Mouse (Mus musculus) adrenal gland, postnatal 25 days (tissue): ENCODE results near the gene Rxylt1. TPM values are rescaled to one million over a fixed set of nuclear protein-coding genes. Genes with fewer than 3 reads are reported as not detected.
A peak's percentile ranks its signal among the peaks of the same experiment; 100 is the strongest.

Experiments used
- DNase-seq: peaks from one replicate; pipeline ENCODE4 v3.0.0; 2021; ENCODE audit warnings: mixed read lengths
- long read RNA-seq: library from polyadenylated mRNA; stranded (forward); transcript quantifications from one replicate; pipeline ENCODE4 v2.0.0, GENCODE M21; 2021
- total RNA-seq: library from RNA; stranded (reverse); gene quantifications from 2 replicates; pipeline ENCODE4 v1.2.3, GENCODE M21; 2021

Gene Rxylt1
- total RNA-seq, result 37.7 and 42.6 TPM in 2 replicates
- long read RNA-seq, full-length matches to known transcripts, result 34 of 53 reads
- long read RNA-seq, partial matches to known transcripts, result 2 of 53 reads
- long read RNA-seq, other reads (novel, unspliced or antisense), result 17 of 53 reads

DNA sequence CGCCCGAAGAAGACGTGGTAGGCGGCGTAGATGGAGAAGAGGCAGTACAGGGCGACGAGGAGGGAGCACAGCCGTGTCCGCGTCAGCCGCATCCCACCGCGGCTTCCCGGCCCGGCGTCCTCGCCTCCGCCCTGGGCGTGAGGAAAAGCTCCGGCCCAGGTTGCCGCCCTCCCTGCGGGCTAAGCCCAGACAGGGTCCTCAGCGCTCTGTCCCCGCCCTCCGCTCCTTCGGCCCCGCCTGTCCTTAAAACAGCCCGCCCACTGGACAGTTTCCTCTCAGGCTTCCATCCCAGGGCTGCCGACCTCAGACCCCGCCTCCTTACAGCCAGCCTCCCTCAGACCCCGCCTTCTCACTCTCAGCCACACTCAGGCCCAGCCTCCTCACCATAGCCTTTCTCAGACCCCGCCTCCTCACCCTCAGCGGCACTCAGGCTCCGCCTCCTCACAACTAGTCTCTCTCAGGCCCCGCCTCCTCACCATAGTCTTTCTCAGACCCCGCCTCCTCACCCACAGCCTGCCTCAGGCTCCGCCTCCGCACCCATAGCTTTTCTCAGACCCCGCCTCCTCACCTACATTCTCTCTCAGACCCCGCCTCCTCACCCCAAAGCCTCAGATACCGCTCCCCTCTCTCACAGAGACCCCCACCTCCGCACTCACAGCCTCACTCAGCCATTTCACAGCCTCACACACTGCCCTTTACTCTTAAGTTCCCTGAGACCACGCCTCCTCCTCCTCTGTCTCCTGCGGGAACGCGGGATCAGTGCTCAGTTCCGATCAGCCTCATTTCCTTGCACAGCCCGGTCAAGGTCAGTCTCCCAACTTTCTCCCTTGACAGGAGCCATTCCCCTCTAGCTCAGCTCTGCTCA lies at the start of gene Rxylt1:
Rxylt1 (minus strand) TSS at position 392 of the 865 bp plus-strand sequence.
- DNase-seq, result peak; percentile 93

GRCm38 (mm10) chr10:122121290-122121970 lies 24.3 kb upstream of the Rxylt1 start:
- no peak for DNase-seq

- no peak for DNase-seq
These were observed 23.5 kb upstream of the Rxylt1 start for GRCm38 (mm10) chr10:122120500-122121289.

DNA sequence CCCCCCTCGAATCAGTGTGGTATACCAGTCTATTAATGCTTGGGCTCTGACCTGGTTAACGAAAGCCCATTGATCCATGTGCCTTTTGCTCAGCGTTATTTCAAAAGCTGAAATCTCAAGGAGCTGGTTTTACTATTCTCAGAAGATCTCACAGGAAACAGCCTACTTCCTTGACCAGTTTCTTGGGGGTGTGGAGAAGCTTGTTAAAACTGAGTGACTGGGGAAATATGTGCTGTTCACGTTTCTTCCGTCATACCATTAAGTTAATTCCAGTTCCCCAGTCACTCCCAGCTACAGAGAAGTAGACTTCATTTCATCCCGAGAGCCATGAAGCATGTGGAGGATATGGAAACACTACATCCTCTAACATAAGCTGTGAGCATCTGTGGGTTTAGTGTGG lies 22.3 kb upstream of the Rxylt1 start:
- no peak for DNase-seq

DNA sequence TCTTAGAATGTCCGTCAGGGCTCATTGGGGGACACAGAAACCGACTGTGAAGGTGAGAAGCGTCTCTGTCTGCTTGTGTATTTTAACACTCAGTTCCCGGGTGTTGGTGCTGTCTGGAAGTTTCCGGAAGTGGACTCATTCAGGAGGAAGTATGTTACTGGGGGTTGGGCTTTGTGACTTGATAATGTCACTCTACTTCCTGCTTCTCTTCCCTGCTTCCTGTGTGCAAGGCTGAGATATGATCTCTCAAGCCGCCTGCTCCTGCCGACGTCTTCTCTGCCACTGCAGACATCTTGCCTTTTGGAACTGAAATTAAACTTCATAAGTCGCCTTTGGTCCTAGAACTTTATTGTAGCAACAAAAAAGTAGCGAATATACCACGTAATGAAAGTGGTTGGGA lies 19.5 kb upstream of the Rxylt1 start:
- DNase-seq, result no peak

GRCm38 (mm10) chr10:122106633-122107028 lies 9.5 kb upstream of the Rxylt1 start:
- no peak for DNase-seq

- DNase-seq, result no peak
These were observed 8.9 kb upstream of the Rxylt1 start for GRCm38 (mm10) chr10:122105889-122106632.

DNA sequence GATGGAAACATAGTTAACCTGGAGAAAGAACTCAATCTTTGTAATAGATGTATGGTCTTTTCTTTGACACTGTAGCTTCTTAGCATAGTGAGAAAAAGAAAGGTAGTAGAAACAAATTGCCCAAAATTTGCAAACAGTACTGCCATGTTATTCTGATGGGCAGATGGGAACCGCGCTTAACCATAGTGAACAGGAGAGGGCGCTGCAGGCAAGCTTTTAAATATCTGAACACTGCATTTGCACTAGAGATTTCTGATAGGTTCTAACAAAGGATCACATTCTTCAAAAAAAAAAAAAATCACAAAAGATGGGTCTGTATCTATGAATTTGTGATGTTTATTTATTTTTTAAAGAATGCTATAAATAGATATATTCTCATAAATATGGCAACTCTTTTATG lies 8.2 kb upstream of the Rxylt1 start:
- DNase-seq, result peak; percentile 53

DNA sequence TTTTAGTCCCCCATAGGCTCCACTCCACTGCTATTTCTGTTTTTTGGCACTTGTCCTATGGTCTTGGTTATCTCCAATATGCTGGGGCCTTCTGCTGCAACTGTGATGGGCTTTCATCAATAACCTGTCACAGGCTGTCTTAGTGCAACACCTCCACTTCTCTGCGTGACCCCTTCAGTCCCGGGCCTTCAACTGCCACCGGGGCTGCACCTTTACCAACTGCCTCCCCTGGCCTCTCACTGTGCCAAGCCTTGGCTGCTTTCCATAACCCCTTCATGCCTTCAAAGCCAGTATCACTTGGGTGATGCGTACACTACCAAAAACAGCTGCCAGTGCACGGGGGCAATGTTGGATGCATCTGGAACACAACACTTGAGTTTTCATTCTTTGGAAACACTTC lies 5.5 kb upstream of the Rxylt1 start:
- DNase-seq, result no peak

GRCm38 (mm10) chr10:122096462-122096979 lies 650 bp downstream of the Rxylt1 start:
- DNase-seq, result no peak

- no peak for DNase-seq
These were observed 6.7 kb downstream of the Rxylt1 start for GRCm38 (mm10) chr10:122090472-122090871.

DNA sequence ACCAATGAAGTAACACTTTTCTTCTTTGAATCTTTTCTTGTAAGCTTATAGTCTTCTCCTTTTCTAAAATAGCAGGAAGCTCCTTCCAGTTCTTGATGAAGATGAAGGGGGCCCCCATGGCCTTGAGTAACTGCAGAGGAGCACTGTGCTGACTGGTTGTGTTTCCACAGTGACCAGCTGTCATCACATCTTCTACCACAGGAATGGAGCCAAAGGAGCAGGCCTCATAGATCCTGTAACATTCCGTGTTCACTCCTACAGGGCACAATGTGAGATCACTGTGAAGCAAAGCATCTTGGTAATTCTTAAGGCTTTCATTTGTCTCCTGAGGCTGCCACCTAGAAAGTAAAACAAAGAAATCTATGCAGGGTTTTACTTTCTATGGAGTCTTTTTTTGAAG lies 15.8 kb downstream of the Rxylt1 start:
- DNase-seq, result no peak

DNA sequence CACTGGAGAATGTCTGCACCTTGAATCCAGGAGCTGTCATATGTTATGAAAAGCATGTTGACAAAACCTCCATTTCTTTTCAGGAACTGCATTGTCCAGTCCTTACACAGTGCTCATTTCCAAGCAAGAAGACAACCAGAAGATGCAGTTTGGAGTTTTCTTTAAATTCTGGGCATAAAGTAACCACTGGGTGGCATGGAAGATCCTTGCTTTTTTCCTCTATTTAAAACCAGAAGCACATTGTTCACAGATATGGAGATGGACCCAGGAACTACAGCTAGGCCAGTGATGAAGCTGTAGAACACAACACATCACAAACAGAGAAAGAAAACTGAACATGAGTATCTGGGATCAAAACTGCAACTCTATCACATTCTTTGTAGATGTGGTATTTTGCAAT lies 28.0 kb downstream of the Rxylt1 start:
- no peak for DNase-seq

DNA sequence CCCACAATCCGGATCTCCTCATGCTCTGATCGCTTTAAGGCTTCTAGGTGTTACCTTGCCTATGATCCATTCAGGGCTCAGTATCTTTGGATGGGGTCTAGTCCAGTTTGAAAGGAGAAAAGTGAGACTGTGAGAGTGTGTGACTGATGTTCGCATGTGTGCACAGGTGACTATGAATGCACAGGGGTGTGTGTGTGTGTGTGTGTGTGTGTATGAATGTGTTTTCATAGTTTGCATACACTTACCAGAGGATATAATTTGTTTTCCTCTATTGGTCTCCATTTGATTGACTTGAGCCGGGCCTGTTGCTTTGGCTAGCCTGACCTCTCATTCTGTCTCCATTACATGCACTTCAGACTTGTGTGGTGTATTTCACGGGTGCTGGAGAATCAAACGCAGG lies 41.3 kb downstream of the Rxylt1 start:
- DNase-seq, result no peak

DNA sequence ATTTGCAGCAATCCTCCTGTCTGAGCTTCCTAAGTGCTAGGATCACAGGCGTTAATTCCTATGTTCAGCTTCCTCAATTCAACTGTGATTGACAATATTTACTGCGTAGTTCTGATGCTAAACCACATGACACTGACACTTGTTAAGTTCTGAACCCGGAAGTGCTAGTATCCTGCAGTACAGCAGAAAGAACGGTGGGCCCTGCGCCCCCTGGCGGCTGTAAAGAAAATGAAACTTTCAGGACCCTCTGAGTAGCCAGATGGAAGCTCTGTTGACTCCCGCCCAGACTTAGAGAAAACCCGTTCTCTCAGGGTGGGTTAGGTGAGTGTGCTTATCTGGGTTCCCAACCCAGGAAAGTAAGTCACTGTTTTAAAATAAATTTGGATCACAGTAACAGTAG lies 42.6 kb downstream of the Rxylt1 start:
- peak; percentile 51 for DNase-seq

GRCm38 (mm10) chr10:122051831-122052230 lies 45.3 kb downstream of the Rxylt1 start:
- peak; percentile 85 for DNase-seq

- DNase-seq, result peak; percentile 92
These were observed 49.3 kb downstream of the Rxylt1 start for GRCm38 (mm10) chr10:122047727-122048365.

GRCm38 (mm10) chr10:122046904-122047726 lies 50.1 kb downstream of the Rxylt1 start, which contains the start of gene Srgap1:
Gene Srgap1, minus strand, starts transcription at chr10:122047315.
- DNase-seq, result peak; percentile 56

DNA sequence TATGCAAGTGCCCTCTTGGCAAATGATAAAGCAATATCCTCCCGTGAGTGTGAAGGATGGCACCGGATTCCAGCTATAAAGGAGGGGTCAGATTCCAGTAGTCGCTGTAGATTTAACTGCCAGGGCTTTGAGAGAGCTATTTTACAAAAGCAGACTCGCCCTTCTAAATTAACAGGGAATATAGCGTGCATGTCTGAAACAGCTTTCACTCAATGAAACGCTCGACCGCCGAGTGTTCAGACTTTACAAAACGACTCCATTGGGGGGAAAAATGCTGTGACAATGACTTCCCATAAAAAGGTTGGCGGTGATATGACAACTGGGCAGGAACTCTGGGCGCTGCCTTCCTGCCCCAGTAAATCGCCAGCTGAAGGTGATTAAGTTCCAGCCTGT lies 50.7 kb downstream of the Rxylt1 start:
- DNase-seq, result no peak

GRCm38 (mm10) chr10:122045946-122046345 lies 51.2 kb downstream of the Rxylt1 start:
- DNase-seq, result no peak
